Mouse (Mus musculus) kidney, adult 2 months (tissue): ENCODE measurements around the gene Slc7a14. TPM values are rescaled to one million over a fixed set of nuclear protein-coding genes. Genes with fewer than 3 reads are reported as not detected.

ENCODE experiments used
- DNase-seq: peaks from one replicate; pipeline ENCODE4 v3.0.0; 2021
- H3K27ac ChIP-seq: fragments of 200-500 bp; 2 replicates; pipeline ENCODE4 v1.5.1; 2012; ENCODE audit warnings: low read depth, low read length, control low read depth, inconsistent platforms; ENCODE audit not compliant: insufficient read depth
- H3K27me3 ChIP-seq: fragments of 200-500 bp; replicated peaks from 2 replicates; pipeline ENCODE4 v1.6.1; 2012; ENCODE audit warnings: mild to moderate bottlenecking, moderate library complexity, low read length, inconsistent platforms; ENCODE audit not compliant: control insufficient read depth, insufficient read depth
- H3K36me3 ChIP-seq: fragments of 200-500 bp; 2 replicates; pipeline ENCODE4 v1.6.1; 2012; ENCODE audit warnings: mild to moderate bottlenecking, moderate library complexity, low read length, inconsistent platforms; ENCODE audit not compliant: control insufficient read depth, insufficient read depth
- H3K4me1 ChIP-seq: fragments of 200-500 bp; 2 replicates; pipeline ENCODE4 v1.6.1; 2011; ENCODE audit warnings: low read length; ENCODE audit not compliant: control insufficient read depth, insufficient read depth
- H3K4me3 ChIP-seq: fragments of 200-500 bp; 2 replicates; pipeline ENCODE4 v1.5.1; 2011; ENCODE audit warnings: mild to moderate bottlenecking, low read depth, low read length, control low read depth; ENCODE audit not compliant: insufficient read depth
- CTCF ChIP-seq: fragments of 200-500 bp; conservative IDR thresholded peaks from 2 replicates; pipeline ENCODE4 v1.5.1; 2011; ENCODE audit warnings: low read depth, mild to moderate bottlenecking, control low read depth, low read length, moderate library complexity, mixed read lengths; ENCODE audit not compliant: insufficient read depth, insufficient read length
- POLR2A ChIP-seq: fragments of 200-500 bp; IDR thresholded peaks from one replicate; pipeline ENCODE4 v1.6.1; 2011; ENCODE audit warnings: low read depth, low read length, control low read depth
- WGBS: fragments of 180-500 bp; shearing (Covaris S2); methylation state at CpG from one replicate; pipeline ENCODE4 v1.1.7; 2018; 5-methylcytosine and 5-hydroxymethylcytosine counted together
- polyA plus RNA-seq: library from polyadenylated mRNA; depleted of rRNA; stranded (reverse); fragments of >200 nt; gene quantifications from 2 replicates; pipeline ENCODE4 v1.2.3, GENCODE M21; 2012; rRNA removed

Gene Slc7a14
- polyA plus RNA-seq, 1 experiment, result 0.13 TPM

DNA sequence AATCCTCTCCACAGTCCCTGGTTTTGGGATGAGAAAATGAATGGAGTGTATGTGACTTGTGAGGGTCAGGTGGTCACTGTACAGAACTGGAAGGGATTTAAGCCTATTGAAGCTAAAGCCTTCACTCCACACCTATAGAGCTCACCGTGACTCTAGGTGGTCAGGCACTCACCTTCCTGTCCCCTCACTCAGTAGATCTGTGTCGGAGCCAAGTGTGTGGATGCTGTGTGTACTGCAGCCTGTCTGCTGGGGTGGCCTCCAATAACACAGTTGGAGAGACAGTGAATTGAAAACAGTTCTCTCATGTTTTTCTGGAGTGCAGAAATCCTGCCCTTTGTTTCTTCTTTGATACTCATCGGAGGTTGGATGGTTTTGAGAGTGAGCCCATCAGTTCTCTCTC, 144.4 kb downstream of the Slc7a14 start:
- Histone ChIP-seq H3K4me1 (no peaks in the 10 kb centered on the region), H3K27me3 (no peaks in the 10 kb centered on the region), H3K27ac (no peak overlapping the region), H3K36me3 (no peaks in the 10 kb centered on the region), H3K4me3 (no peak overlapping the region)
- WGBS, result 78% methylated on average over 3 of the region's 3 CpGs
- DNase-seq, result no peak
- no peak for TF ChIP-seq CTCF
- TF ChIP-seq POLR2A, result no peak

DNA sequence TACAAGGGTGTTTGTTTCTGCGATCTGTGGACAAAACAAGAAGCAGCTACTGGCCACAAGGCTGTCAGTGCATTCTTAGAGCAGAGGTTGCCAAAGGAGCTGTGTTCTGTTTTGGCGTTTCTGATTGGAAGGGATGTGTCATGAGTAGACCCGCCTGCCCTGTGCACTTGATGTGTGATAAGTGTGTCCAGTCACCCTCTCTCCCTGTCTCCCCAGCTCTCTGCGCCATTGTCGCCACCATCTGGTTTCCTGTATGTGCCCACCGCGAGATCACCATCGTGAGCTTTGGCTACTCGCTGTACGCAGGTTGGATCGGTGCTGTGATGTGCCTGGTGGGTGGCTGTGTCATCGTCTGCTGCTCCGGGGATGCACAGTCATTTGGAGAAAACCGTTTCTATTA, 147.3 kb downstream of the Slc7a14 start:
- H3K4me1 ChIP-seq, result no peaks in the 10 kb centered on the region
- no peak overlapping the region for H3K4me3 ChIP-seq
- H3K27me3 ChIP-seq, result no peaks in the 10 kb centered on the region
- H3K36me3 ChIP-seq, result no peaks in the 10 kb centered on the region
- no peak for DNase-seq
- WGBS, result 93% methylated on average over 14 of the region's 14 CpGs
- H3K27ac ChIP-seq, result no peak overlapping the region
- TF ChIP-seq CTCF (no peak), POLR2A (no peak)

DNA sequence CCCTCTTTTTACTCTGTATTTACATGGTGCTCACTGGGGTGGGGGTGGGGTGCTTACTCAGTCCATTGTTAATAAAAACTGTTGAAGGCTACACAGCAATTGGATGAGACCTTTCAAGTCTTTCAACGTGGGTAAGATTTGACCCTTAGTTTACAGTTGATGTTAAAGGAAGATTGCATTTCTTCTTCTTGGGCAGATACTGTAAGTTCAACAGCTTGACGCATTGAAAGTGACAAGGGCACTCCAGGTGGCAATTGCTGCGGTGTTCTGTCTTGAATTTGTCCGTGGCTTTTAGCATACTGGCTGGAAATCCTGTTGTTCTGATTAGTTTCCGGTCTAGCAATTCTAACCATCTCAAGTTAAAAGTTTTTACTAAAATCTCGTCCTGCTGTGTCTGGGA, 148.8 kb downstream of the Slc7a14 start:
- H3K36me3 ChIP-seq, result no peaks in the 10 kb centered on the region
- no peak overlapping the region for H3K4me3 ChIP-seq
- DNase-seq, result no peak
- WGBS, result 49% methylated on average over 6 of the region's 6 CpGs
- TF ChIP-seq POLR2A (no peak), CTCF (no peak)
- no peaks in the 10 kb centered on the region for H3K4me1 ChIP-seq
- no peaks in the 10 kb centered on the region for H3K27me3 ChIP-seq
- no peak overlapping the region for H3K27ac ChIP-seq

DNA sequence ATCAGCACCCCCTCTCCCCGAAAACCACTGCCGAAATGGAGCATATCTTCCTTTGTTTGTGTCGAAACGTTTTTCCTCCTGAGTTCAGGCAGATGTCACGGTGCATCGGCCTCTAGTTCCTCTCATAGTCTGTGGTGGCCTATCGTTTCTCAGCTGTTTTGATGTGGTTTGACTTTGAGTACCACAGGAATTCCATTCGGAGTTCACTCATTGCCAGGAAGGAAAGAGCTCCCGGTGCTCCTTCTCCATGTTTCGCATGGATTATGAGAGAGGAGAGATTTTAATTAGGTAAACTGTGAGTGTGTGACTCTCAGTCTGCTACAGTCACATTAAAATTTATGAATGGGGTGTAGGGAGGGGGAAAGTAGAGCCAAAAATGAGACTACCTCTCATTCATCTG, 150.1 kb downstream of the Slc7a14 start:
- no peaks in the 10 kb centered on the region for H3K27me3 ChIP-seq
- 60% methylated on average over 10 of the region's 10 CpGs for WGBS

DNA sequence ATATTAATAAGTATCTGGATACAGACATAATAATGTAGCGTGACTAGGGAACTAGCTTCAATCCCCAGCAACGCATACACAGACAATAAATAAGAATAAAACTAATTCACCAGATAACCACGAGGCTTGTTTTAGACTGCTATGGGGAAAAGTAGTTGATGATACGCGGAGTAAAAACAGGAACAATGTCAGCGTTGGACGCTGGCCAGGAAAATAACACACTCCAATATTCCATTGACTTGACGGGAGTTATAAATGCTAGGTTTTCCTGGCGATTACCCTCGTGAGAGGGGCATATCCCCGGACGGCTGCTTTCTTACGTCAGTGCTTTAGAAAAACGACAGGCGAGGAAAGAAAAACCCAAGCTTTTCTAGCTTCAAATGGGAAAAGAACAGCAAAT, 152.4 kb downstream of the Slc7a14 start:
- 70% methylated on average over 15 of the region's 15 CpGs for WGBS
- Histone ChIP-seq H3K4me1 (no peaks in the 10 kb centered on the region), H3K4me3 (no peak overlapping the region), H3K36me3 (no peaks in the 10 kb centered on the region), H3K27me3 (no peaks in the 10 kb centered on the region), H3K27ac (no peak overlapping the region)
- no peak for DNase-seq
- TF ChIP-seq POLR2A (no peak), CTCF (no peak)

More for the DNA sequence above, 150.1 kb downstream of the Slc7a14 start:
- no peak overlapping the region for H3K27ac ChIP-seq
- no peaks in the 10 kb centered on the region for H3K36me3 ChIP-seq
- H3K4me3 ChIP-seq, result no peak overlapping the region
- TF ChIP-seq CTCF, result no peak
- no peak for TF ChIP-seq POLR2A
- no peak for DNase-seq
- H3K4me1 ChIP-seq, result no peaks in the 10 kb centered on the region

DNA sequence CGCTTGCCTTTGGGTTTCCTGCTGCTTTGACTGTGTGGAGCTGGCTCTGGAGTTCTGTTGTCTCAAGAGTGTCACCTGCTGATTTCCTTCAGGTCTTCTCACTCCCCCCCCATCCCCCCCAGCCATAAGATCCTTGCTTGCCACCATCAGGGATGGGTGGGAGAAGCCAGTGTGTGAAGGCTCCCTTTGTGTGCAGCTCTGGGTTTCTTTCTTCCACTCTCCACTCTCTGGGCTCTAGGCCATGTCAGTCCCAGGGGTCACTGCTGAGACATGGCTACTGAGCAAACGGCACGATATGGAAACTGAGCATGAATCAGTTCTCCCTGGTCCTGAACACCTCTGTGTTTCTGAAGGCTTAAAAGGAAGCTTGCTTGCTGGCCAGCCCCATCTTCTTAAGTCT, 154.1 kb downstream of the Slc7a14 start:
- H3K4me1 ChIP-seq, result no peaks in the 10 kb centered on the region
- DNase-seq, result no peak
- no peaks in the 10 kb centered on the region for H3K36me3 ChIP-seq
- H3K27me3 ChIP-seq, result no peaks in the 10 kb centered on the region
- H3K27ac ChIP-seq, result no peak overlapping the region
- TF ChIP-seq POLR2A (no peak), CTCF (no peak)
- H3K4me3 ChIP-seq, result no peak overlapping the region
- WGBS, result 56% methylated on average over 3 of the region's 3 CpGs

Other genes with a start within 250 kb of the Slc7a14 start
- 5.8 and 7.7 TPM in 2 replicates for gene Skil, start 215.3 kb downstream of the Slc7a14 start, polyA plus RNA-seq
- gene Cldn11, start 160.5 kb downstream of the Slc7a14 start, polyA plus RNA-seq, result 2.8 and 6.0 TPM in 2 replicates